Mouse (Mus musculus): Measurements from ENCODE around the gene Csf1.

The Csf1 gene

GRCm38 (mm10) chr3:107781304-107781703 is 21.0 kb upstream of the Csf1 start:
- DNase-seq (ENCODE audit: low spot score), result no peak

DNA sequence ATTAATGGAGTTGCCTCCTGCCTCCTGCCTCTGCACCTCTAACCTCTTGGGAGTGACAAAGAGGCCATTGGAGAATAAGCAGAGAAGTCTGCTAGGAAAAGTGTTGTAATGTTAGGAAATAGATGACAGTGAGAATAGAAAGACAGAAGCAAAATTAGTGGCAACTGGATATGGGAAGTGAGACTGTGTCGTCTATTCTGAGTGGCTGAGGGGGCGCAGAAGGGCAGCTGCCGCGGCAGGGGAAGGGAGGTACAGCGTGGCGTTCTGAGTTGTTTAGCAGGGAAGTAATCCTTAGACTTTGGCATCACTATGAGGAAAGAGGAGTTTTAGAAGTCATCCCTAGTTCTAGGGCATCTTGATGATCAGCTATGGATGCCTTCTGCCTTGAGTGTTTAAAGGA is 17.7 kb upstream of the Csf1 start:
- no peak for DNase-seq (ENCODE audit: low spot score)

- no peak for DNase-seq (ENCODE audit: low spot score)
These were observed 16.0 kb upstream of the Csf1 start for GRCm38 (mm10) chr3:107776295-107776694.

- no peak for DNase-seq (ENCODE audit: low spot score)
These were observed 15.5 kb upstream of the Csf1 start for GRCm38 (mm10) chr3:107775736-107776135.

GRCm38 (mm10) chr3:107775056-107775455 is 14.8 kb upstream of the Csf1 start:
- DNase-seq (ENCODE audit: low spot score), result no peak

DNA sequence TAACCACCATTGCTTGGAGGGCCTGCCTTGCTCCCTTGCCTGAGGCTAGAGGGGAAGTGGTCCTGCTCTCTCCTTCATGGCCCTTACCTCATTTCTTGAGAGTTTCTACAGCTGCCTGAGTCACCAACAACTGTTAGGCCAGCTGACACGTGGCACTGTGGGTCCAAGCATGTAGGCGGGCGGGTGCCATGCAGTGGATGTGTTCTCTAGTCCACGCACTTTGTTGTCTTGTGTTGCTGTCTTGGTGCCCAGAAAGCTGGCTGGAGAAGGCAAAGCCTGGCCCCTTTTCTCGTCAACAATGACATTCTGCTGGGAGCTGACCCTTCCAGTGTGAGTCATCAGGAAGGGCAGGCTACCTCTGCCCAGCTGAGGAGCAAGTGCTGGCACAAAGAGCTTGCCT is 12.6 kb upstream of the Csf1 start:
- DNase-seq (ENCODE audit: low spot score), result no peak

- no peak for DNase-seq (ENCODE audit: low spot score)
These were observed 9.4 kb upstream of the Csf1 start for GRCm38 (mm10) chr3:107769692-107770091.

- no peak for DNase-seq (ENCODE audit: low spot score)
These were observed 8.1 kb upstream of the Csf1 start for GRCm38 (mm10) chr3:107768104-107768989.

- DNase-seq (ENCODE audit: low spot score), result no peak
These were observed 6.5 kb upstream of the Csf1 start for GRCm38 (mm10) chr3:107766804-107767203.

- no peak for DNase-seq (ENCODE audit: low spot score)
These were observed 5.7 kb upstream of the Csf1 start for GRCm38 (mm10) chr3:107765979-107766378.

GRCm38 (mm10) chr3:107763552-107763951 is 3.3 kb upstream of the Csf1 start:
- no peak for DNase-seq (ENCODE audit: low spot score)

- DNase-seq (ENCODE audit: low spot score), result no peak
These were observed 1.2 kb upstream of the Csf1 start for GRCm38 (mm10) chr3:107761446-107761845.

DNA sequence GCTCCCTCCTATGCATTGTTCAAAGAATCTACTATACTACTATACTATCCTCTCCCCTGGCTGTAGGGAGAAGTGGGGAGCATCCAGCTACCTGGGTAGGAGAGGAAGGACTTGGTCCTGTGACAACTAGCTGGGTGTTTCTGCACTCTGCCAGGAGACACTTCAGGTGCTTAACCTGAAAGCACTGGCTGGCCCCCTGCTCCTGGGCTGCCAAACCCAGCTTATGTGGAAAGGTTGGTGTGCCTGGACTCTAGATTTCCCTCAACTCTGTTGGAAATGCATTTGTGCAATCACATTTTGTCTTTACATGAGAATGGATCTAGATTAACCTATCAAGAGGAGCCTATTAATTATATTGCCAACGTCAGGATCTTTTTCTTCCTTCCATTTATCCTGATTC is 502 bp upstream of the Csf1 start:
- no peak for DNase-seq (ENCODE audit: low spot score)

GRCm38 (mm10) chr3:107758638-107759037 is 1.6 kb downstream of the Csf1 start:
- DNase-seq (ENCODE audit: low spot score), result no peak

DNA sequence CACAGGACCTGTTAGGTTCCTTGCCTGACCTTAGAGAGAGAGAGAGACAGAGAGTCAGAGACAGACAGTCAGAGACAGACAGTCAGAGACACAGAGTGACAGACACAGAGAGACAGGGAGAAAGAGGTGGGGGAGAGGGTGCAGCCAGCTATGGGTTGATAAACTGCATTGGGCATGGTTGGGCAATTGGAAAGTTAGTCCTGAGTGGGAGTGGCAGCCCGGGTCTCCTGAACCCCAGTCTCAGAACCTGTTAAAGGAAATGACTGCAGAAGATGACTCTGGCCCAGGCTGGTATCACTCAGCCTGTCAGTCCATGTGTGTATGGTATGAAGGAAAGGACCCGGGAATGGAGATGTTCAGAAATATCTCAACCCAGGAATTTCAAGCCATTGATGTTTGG is 2.1 kb downstream of the Csf1 start:
- DNase-seq (ENCODE audit: low spot score), result no peak

GRCm38 (mm10) chr3:107757365-107758129 is 2.7 kb downstream of the Csf1 start:
- DNase-seq (ENCODE audit: low spot score), result no peak

DNA sequence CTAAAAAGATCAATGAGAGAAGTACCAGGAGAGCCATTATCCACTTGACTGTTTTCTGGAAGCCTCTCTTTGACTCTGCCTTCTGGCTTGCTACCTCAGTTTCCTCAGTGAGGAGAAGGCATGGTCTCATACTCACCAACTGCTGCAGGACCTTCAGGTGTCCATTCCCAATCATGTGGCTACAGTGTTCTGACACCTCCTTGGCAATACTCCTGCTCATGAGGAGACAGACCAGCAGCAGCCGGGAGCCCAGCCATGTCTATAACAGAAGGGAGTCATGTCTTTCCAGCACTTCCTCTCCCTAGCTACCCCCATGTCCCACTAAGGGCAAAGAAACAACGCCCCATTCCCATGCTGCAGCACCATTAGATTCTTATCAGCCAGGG is 3.8 kb downstream of the Csf1 start:
- DNase-seq (ENCODE audit: low spot score), result no peak

DNA sequence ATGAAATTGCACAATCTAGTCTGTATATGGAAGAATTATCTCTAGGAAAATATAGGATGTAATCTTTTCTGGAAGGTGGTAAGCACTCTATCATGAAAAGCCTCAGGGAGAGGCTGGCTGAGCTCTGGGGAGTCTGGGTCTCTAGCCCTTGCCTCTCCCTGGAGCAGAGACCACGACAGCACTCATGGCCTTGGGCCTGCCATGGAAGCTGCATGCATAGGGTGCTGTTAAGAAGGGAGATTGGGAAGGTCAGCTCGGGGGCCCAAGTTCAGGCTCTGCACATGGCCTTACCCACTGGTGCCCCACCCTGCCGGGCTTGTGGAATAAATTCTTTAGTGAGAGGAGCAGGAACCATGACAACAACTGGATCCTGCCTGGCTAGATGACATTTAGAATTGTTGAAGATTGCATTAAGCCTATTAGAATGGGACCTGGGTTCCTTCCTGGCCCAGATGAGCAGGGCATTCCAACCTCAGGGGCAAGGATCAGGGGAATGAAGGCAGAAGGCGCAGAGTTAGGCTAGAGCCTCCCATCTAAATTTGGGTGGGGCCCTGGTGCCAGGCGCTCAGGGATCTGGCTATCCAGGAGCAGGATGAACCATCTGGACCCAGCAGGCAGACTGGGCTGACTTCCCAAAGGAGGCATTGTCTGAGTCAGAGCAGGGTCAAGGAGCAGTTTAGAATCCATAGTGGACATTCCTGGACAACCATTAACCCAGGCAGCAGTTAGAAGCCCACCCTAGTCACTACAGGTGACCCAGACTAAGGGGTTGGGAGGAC is 4.4 kb downstream of the Csf1 start:
- no peak for DNase-seq (ENCODE audit: low spot score)

DNA sequence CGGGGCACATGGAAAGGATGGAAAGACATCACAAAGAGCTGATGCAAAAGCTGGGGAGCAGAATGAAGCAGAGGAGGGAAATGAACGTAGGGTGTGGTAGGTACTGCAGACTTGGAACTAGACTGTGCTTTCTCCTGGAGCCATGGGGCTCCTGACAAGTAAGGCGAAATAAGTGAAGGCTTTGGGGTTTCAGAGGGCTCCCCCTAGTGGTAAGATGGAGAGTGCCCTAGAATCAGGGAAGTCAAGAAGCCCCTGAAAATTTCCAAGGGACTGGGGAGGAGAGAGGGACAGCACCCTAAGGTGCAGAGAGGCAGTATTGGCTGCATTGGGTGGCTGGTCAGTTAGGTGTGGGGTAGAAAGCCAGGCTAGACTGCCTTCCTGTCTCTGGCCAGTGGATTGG is 5.6 kb downstream of the Csf1 start:
- peak; percentile 35 for DNase-seq (ENCODE audit: low spot score)

DNA sequence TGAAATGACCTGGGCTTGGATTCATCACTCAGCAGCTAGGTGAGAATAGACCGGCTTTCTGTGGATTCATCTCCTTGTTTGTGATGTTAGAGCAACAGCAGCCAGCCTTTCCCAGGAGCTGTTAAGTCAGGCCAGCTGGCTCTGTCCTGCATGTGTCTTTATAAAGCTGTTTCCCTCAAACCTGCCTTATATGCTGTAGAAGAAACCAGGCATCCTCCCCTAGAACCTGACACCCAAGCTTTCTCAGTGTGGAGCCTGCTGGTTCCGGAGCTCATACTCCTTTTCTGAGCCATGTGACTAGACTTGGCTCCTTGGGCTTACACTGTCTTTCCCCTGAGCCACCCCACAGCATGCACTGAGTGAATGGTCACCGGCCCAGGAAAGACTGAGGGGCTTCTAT is 8.7 kb downstream of the Csf1 start:
- no peak for DNase-seq (ENCODE audit: low spot score)

GRCm38 (mm10) chr3:107750775-107751540 is 9.3 kb downstream of the Csf1 start:
- DNase-seq (ENCODE audit: low spot score), result no peak

GRCm38 (mm10) chr3:107749446-107749845 is 10.8 kb downstream of the Csf1 start:
- no peak for DNase-seq (ENCODE audit: low spot score)

Data from T-cell, adult 2 months (primary cell).